In genomic region chr10:81041458-81042175, GRCm38 (mm10) we compare ENCODE assay signal across 8 mouse cellular contexts. TPM values are rescaled to one million over a fixed set of nuclear protein-coding genes. Genes with fewer than 3 reads are reported as not detected.
DNase-seq lines count a peak whose midpoint lies in the region; ATAC-seq and TF ChIP-seq lines count a peak whose summit lies in the region.

No protein-coding gene starts in this region.

- ATAC-seq in embryonic facial prominence, embryonic 14.5 days (ENCODE audit: low read depth) = no peak
- ATAC-seq in kidney, postnatal 0 days (replicated peaks; ENCODE audit: low FRiP score, low read depth) = no peak

- TF ChIP-seq CTCF in kidney, postnatal 0 days (IDR thresholded peaks at IDR 0.05; ENCODE audit: low read depth) = peak; percentile 90
- TF ChIP-seq CTCF in lung, adult 2 months (IDR thresholded peaks at IDR 0.05; ENCODE audit: insufficient read depth, low read length) = peak; percentile 84

- no peak for TF ChIP-seq POLR2A in lung, adult 2 months (IDR thresholded peaks at IDR 0.05; ENCODE audit: borderline replicate concordance, extremely low read depth, low read depth, low read length)

- WGBS in embryonic facial prominence, embryonic 14.5 days = 30% methylated on average over 13 of the region's 13 CpGs
- 27% methylated on average over 13 of the region's 13 CpGs for WGBS in kidney, postnatal 0 days
- WGBS in lung, adult 2 months = 29% methylated on average over 13 of the region's 13 CpGs

- peak; percentile 68 to 91 for DNase-seq in adrenal gland, adult (ENCODE audit: inconsistent age in 2 of 2, low spot score in 1 of 2)
- no peak for DNase-seq in adrenal gland, adult 8-10 months
- DNase-seq in 3T3-L1 (ENCODE audit: low read depth, low spot score) = peak; percentile 80
- peak; percentile 73 to 80 for DNase-seq in adrenal gland, postnatal 36 days
- DNase-seq in embryonic facial prominence, embryonic 14.5 days (ENCODE audit: low spot score) = peak; percentile 65
- DNase-seq in kidney, postnatal 0 days (ENCODE audit: low spot score) = peak; percentile 81
- peak; percentile 64 for DNase-seq in lung, adult 2 months
- peak; percentile 44 for DNase-seq in skeletal muscle tissue, adult 2 months (ENCODE audit: low read depth, low spot score)

- H3K4me3 ChIP-seq in embryonic facial prominence, embryonic 14.5 days (ENCODE audit: low read depth, low read length) = no peak overlapping the region
- H3K4me3 ChIP-seq in kidney, postnatal 0 days (replicated peaks; ENCODE audit: low read depth, low read length) = no peak overlapping the region
- no peak overlapping the region for H3K4me3 ChIP-seq in lung, adult 2 months (replicated peaks; ENCODE audit: extremely low read depth, low read depth, low read length)

- H3K36me3 ChIP-seq in embryonic facial prominence, embryonic 14.5 days (ENCODE audit: control insufficient read depth, insufficient read depth, low read length) = peaks cover 44% of the 10 kb centered on the region
- peaks cover 30% of the 10 kb centered on the region for H3K36me3 ChIP-seq in kidney, postnatal 0 days (ENCODE audit: insufficient read depth, low read length)

- no peaks in the 10 kb centered on the region for H3K9me3 ChIP-seq in embryonic facial prominence, embryonic 14.5 days (ENCODE audit: control insufficient read depth, low read length)
- no peaks in the 10 kb centered on the region for H3K9me3 ChIP-seq in kidney, postnatal 0 days (replicated peaks; ENCODE audit: low read length)

- no peak overlapping the region for H3K27ac ChIP-seq in embryonic facial prominence, embryonic 14.5 days (replicated peaks; ENCODE audit: low read depth, low read length)
- no peak overlapping the region for H3K27ac ChIP-seq in kidney, postnatal 0 days

- no peak overlapping the region for H3K9ac ChIP-seq in embryonic facial prominence, embryonic 14.5 days (ENCODE audit: low read depth, low read length)
- H3K9ac ChIP-seq in kidney, postnatal 0 days (ENCODE audit: low read depth, low read length) = no peak overlapping the region

- H3K27me3 ChIP-seq in embryonic facial prominence, embryonic 14.5 days (replicated peaks; ENCODE audit: control insufficient read depth, insufficient read depth, low read length) = no peaks in the 10 kb centered on the region
- no peaks in the 10 kb centered on the region for H3K27me3 ChIP-seq in kidney, postnatal 0 days (ENCODE audit: insufficient read depth, low read length)

- no peaks in the 10 kb centered on the region for H3K4me1 ChIP-seq in embryonic facial prominence, embryonic 14.5 days (ENCODE audit: control insufficient read depth, insufficient read depth, low read length)
- H3K4me1 ChIP-seq in kidney, postnatal 0 days (replicated peaks; ENCODE audit: insufficient read depth, low read length) = 0 out of 2 replicates have a peak, but pooled peaks cover 2% of the 10 kb centered on the region
- H3K4me1 ChIP-seq in lung, adult 2 months (ENCODE audit: control insufficient read depth, insufficient read depth, low read length) = no peaks in the 10 kb centered on the region

- no peak overlapping the region for H3K4me2 ChIP-seq in embryonic facial prominence, embryonic 14.5 days (ENCODE audit: low read depth, low read length)
- no peak overlapping the region for H3K4me2 ChIP-seq in kidney, postnatal 0 days (ENCODE audit: low read length)

RNA-seq across cellular contexts. Expression of gene Slc39a3, which starts 4.4 kb away (rescaled TPM):
- total RNA-seq in adrenal gland, adult 8-10 months (2022) = 10 to 100 TPM; 50.7 to 86.9 (median 66.5) TPM
- 10 to 100 TPM; 33.2 to 68.5 TPM for total RNA-seq in adrenal gland, postnatal 36 days (2021)
- 11.9 and 15.4 TPM in 2 replicates for polyA plus RNA-seq in embryonic facial prominence, embryonic 14.5 days (2014; fragmentation: Nextera tagmentation; extraction: Ambion mirVana)
- 13.4 and 13.9 TPM in 2 replicates for polyA plus RNA-seq in kidney, postnatal 0 days (2015; fragmentation: Nextera tagmentation; extraction: Ambion mirVana)
- 44.2 and 46.9 TPM in 2 replicates for polyA plus RNA-seq in lung, adult 2 months (2012; rRNA removed)

RNA-seq across cellular contexts. Expression of gene Diras1, which starts 16.2 kb away (rescaled TPM):
- 1 to 10 TPM; 3.6 to 6.5 (median 4.4) TPM for total RNA-seq in adrenal gland, adult 8-10 months (2022)
- total RNA-seq in adrenal gland, postnatal 36 days (2021) = 1 to 10 TPM; 1.2 to 1.5 TPM
- 0.95 and 1.1 TPM in 2 replicates for polyA plus RNA-seq in embryonic facial prominence, embryonic 14.5 days (2014; fragmentation: Nextera tagmentation; extraction: Ambion mirVana)
- 0.11 TPM in 1 of 2 replicates, not detected in the other for polyA plus RNA-seq in kidney, postnatal 0 days (2015; fragmentation: Nextera tagmentation; extraction: Ambion mirVana)
- polyA plus RNA-seq in lung, adult 2 months (2012; rRNA removed) = 0.03 TPM in 1 of 2 replicates, not detected in the other

RNA-seq across cellular contexts. Expression of gene Sgta, which starts 18.4 kb away (rescaled TPM):
- 100 to 1,000 TPM; 185 to 247 (median 197) TPM for total RNA-seq in adrenal gland, adult 8-10 months (2022)
- 100 to 1,000 TPM; 223 to 227 TPM for total RNA-seq in adrenal gland, postnatal 36 days (2021)
- polyA plus RNA-seq in embryonic facial prominence, embryonic 14.5 days (2014; fragmentation: Nextera tagmentation; extraction: Ambion mirVana) = 163 and 179 TPM in 2 replicates
- polyA plus RNA-seq in kidney, postnatal 0 days (2015; fragmentation: Nextera tagmentation; extraction: Ambion mirVana) = 161 and 168 TPM in 2 replicates
- polyA plus RNA-seq in lung, adult 2 months (2012; rRNA removed) = 182 and 183 TPM in 2 replicates

RNA-seq across cellular contexts. Expression of gene Gng7, which starts 26.9 kb away (rescaled TPM):
- total RNA-seq in adrenal gland, adult 8-10 months (2022) = 10 to 100 TPM in 2 of 4 experiments, 1 to 10 TPM in 2; 9.4 to 16.6 (median 12.9) TPM
- 1 to 10 TPM; 6.4 to 6.7 TPM for total RNA-seq in adrenal gland, postnatal 36 days (2021)
- 5.9 and 8.7 TPM in 2 replicates for polyA plus RNA-seq in embryonic facial prominence, embryonic 14.5 days (2014; fragmentation: Nextera tagmentation; extraction: Ambion mirVana)
- 3.4 TPM in 2 replicates for polyA plus RNA-seq in kidney, postnatal 0 days (2015; fragmentation: Nextera tagmentation; extraction: Ambion mirVana)
- 2.6 and 3.0 TPM in 2 replicates for polyA plus RNA-seq in lung, adult 2 months (2012; rRNA removed)

RNA-seq across cellular contexts. Expression of gene Thop1, which starts 28.2 kb away (rescaled TPM):
- total RNA-seq in adrenal gland, adult 8-10 months (2022) = 10 to 100 TPM; 43.6 to 59.2 (median 45.7) TPM
- 10 to 100 TPM; 51.5 to 56.6 TPM for total RNA-seq in adrenal gland, postnatal 36 days (2021)
- 61.7 and 62.9 TPM in 2 replicates for polyA plus RNA-seq in embryonic facial prominence, embryonic 14.5 days (2014; fragmentation: Nextera tagmentation; extraction: Ambion mirVana)
- 30.6 and 34.2 TPM in 2 replicates for polyA plus RNA-seq in kidney, postnatal 0 days (2015; fragmentation: Nextera tagmentation; extraction: Ambion mirVana)
- 31.7 and 59.6 TPM in 2 replicates for polyA plus RNA-seq in lung, adult 2 months (2012; rRNA removed)
